Mouse (Mus musculus): ENCODE data around the gene Kidins220. TPM values are rescaled to one million over a fixed set of nuclear protein-coding genes. Genes with fewer than 3 reads are reported as not detected.

Gene Kidins220
- polyA plus RNA-seq, 1 experiment from 2014 or later, result 12.2 TPM

DNA sequence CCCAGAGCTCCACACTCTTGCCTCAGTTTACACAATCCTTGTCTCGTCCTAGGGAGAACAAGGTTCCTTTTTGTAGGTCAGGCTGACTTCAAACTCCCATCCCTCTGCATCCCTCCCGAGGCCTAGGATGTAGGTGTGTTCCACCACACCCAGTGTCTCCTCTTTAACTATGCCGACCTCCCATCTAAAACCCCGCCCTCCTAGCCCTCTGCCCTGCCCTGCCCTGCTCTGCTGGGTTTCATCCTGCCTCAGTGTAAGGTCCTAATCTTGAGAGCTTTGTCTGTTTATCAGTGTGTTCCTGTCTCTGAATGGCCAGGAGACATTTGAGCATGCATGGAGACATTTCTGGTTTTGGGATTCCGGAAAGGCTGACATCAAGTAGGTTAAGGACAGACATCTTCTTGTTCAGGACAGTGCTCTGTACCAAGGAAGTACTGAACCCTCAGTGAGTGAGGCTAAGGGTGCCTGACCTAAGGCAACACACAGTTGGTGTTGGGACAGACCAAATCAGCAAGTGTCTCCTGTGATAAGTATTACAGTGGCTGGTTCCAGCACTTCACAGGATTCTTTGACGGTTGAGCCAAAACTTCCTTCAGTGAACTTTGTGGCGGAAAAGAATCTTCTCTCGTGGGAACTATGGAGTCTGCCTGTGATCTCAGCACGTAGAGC is 32.0 kb upstream of the Kidins220 start:
- peak; percentile 96 for ATAC-seq
- H3K9ac ChIP-seq, result no peak overlapping the region

GRCm38 (mm10) chr12:24943427-24943826 is 31.3 kb upstream of the Kidins220 start:
- Histone ChIP-seq H3K4me2 (no peak overlapping the region), H3K27ac (peak overlapping the region; percentile 67), H3K36me3 (no peaks in the 10 kb centered on the region), H3K4me3 (no peak overlapping the region), H3K9me3 (replicated peaks) (no peaks in the 10 kb centered on the region), H3K4me1 (peaks cover 43% of the 10 kb centered on the region), H3K9ac (no peak overlapping the region), H3K27me3 (replicated peaks) (no peaks in the 10 kb centered on the region)
- ATAC-seq, result peak; percentile 52
- whole genome bisulfite sequencing (ENCODE audit: insufficient replicate concordance), result 74% methylated on average over 4 of the region's 4 CpGs

More for the DNA sequence above, 32.0 kb upstream of the Kidins220 start:
- Histone ChIP-seq H3K36me3 (no peaks in the 10 kb centered on the region), H3K4me3 (no peak overlapping the region), H3K9me3 (replicated peaks) (no peaks in the 10 kb centered on the region), H3K4me1 (peaks cover 43% of the 10 kb centered on the region), H3K4me2 (peak overlapping the region; percentile 36), H3K27me3 (replicated peaks) (no peaks in the 10 kb centered on the region), H3K27ac (peak overlapping the region; percentile 67)
- 51% methylated on average over 9 of the region's 9 CpGs for WGBS (ENCODE audit: insufficient replicate concordance)

DNA sequence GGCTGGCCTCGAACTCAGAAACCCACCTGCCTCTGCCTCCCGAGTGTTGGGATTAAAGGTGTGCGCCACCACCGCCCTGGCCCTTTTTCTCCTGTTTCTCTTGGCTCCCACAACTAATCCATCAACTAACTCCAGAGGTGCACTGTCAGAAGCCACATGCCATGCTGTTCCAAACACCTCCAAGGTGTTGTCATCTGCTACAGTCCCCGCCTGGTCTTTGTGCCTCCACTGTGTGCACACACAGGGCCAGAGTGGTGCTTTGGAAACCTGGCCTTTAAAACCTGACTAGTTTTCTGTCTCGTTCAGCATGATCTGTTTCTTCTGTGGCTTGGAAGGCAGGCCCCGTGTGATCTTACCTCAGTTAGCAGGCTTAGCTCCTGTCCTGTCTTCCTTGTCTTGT is 30.1 kb upstream of the Kidins220 start:
- H3K4me2 ChIP-seq, result no peak overlapping the region
- no peak for ATAC-seq
- H3K27me3 ChIP-seq (replicated peaks), result no peaks in the 10 kb centered on the region
- H3K27ac ChIP-seq, result no peak overlapping the region
- no peak overlapping the region for H3K9ac ChIP-seq
- H3K4me3 ChIP-seq, result no peak overlapping the region
- peaks cover 36% of the 10 kb centered on the region for H3K4me1 ChIP-seq
- no peaks in the 10 kb centered on the region for H3K9me3 ChIP-seq (replicated peaks)
- H3K36me3 ChIP-seq, result no peaks in the 10 kb centered on the region
- WGBS (ENCODE audit: insufficient replicate concordance), result 79% methylated on average over 7 of the region's 7 CpGs

DNA sequence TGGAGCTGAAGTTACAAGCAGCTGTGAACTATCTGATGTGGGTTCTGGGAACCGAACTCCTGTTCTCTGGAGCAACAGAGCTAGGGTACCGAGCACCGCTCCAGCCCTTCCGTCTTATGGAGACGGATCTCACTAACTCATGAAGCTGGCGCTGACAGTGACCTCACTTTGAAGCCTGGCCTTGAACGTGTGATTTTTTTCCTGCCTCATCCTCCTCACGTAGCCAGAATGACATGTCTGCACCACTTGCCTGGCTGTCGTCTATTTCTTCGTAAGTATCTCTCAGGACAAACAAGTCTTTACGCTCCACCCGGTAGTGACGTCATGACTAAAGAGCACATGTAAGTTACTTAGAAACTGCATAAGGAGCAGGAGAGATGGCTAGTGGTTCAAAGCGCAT is 27.7 kb upstream of the Kidins220 start:
- Histone ChIP-seq H3K4me3 (no peak overlapping the region), H3K4me2 (no peak overlapping the region), H3K4me1 (peaks cover 31% of the 10 kb centered on the region), H3K27me3 (replicated peaks) (no peaks in the 10 kb centered on the region), H3K36me3 (peaks cover 9% of the 10 kb centered on the region; the same call in 1 of the 2 replicates), H3K9ac (no peak overlapping the region), H3K27ac (no peak overlapping the region; the same call in 1 of the 2 replicates), H3K9me3 (replicated peaks) (no peaks in the 10 kb centered on the region)
- 82% methylated on average over 14 of the region's 14 CpGs for WGBS (ENCODE audit: insufficient replicate concordance)
- no peak for ATAC-seq

DNA sequence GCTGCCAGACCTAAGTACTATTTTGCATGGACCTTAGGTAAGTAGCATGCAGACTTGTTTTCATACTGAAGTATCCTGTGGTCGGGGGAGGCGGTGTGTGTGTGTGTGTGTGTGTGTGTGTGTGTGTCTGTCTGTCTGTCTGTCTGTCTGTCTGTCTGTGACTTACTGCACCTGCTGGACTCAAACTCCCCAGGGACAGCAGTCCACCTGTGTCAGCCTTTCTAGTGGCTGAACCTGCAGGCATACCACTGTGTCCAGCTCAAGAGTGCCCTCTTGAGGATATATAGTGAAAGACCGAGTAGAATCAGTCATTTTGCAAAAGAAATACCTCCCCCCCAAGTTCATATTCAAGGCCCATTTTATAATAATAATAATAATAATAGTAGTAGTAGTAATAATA is 26.4 kb upstream of the Kidins220 start:
- H3K36me3 ChIP-seq, result peaks cover 9% of the 10 kb centered on the region; the same call in 1 of the 2 replicates
- no peaks in the 10 kb centered on the region for H3K27me3 ChIP-seq (replicated peaks)
- no peak overlapping the region for H3K4me3 ChIP-seq
- no peak overlapping the region for H3K9ac ChIP-seq
- H3K4me1 ChIP-seq, result peaks cover 18% of the 10 kb centered on the region
- H3K4me2 ChIP-seq, result no peak overlapping the region
- no peaks in the 10 kb centered on the region for H3K9me3 ChIP-seq (replicated peaks)
- no peak overlapping the region for H3K27ac ChIP-seq
- 0 out of 2 replicates have a peak, but pooled peaks have one; percentile 38 for ATAC-seq
- 56% methylated on average over 3 of the region's 3 CpGs for WGBS (ENCODE audit: insufficient replicate concordance)

- Histone ChIP-seq H3K4me1 (0 out of 2 replicates have a peak, but pooled peaks cover 7% of the 10 kb centered on the region), H3K4me2 (no peak overlapping the region), H3K36me3 (peaks cover 9% of the 10 kb centered on the region; the same call in 1 of the 2 replicates), H3K27ac (no peak overlapping the region), H3K9me3 (replicated peaks) (no peaks in the 10 kb centered on the region), H3K4me3 (no peak overlapping the region), H3K9ac (no peak overlapping the region), H3K27me3 (replicated peaks) (no peaks in the 10 kb centered on the region)
- 78% methylated on average over 7 of the region's 7 CpGs for WGBS (ENCODE audit: insufficient replicate concordance)
- no peak for ATAC-seq
Measured at GRCm38 (mm10) chr12:24950376-24951046, 24.2 kb upstream of the Kidins220 start.

DNA sequence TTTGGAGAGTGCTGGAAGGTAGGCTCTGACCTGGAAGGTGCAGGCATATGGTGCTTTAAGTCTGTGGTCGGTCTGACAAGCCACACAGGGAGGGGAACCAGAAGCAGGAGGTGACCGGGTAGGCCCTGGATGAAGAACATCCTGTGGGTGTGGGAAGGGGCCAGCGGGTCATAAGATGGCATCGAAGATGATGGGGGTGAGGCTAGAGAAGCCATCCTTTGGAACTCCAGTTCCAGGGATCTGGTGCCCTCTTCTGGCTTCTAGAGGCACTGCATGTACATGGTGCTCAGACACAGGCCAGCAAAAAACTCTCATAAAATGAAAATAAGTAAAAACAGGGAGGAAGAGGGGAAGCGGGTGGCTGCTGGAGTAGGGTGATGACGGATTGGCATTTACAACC is 22.6 kb upstream of the Kidins220 start:
- Histone ChIP-seq H3K27me3 (replicated peaks) (no peaks in the 10 kb centered on the region), H3K9ac (no peak overlapping the region), H3K4me3 (no peak overlapping the region), H3K27ac (no peak overlapping the region), H3K36me3 (peaks cover 9% of the 10 kb centered on the region; the same call in 1 of the 2 replicates), H3K4me2 (no peak overlapping the region), H3K9me3 (replicated peaks) (no peaks in the 10 kb centered on the region), H3K4me1 (0 out of 2 replicates have a peak, but pooled peaks cover 7% of the 10 kb centered on the region)
- 36% methylated on average over 6 of the region's 6 CpGs for WGBS (ENCODE audit: insufficient replicate concordance)
- ATAC-seq, result 0 out of 2 replicates have a peak, but pooled peaks have one; percentile 25

GRCm38 (mm10) chr12:24955137-24955536 is 19.6 kb upstream of the Kidins220 start:
- WGBS (ENCODE audit: insufficient replicate concordance), result 62% methylated on average over 9 of the region's 9 CpGs
- ATAC-seq, result no peak

GRCm38 (mm10) chr12:24958526-24958925 is 16.2 kb upstream of the Kidins220 start:
- Histone ChIP-seq H3K27ac (no peak overlapping the region), H3K36me3 (no peaks in the 10 kb centered on the region), H3K4me3 (no peak overlapping the region), H3K9me3 (replicated peaks) (no peaks in the 10 kb centered on the region), H3K9ac (no peak overlapping the region), H3K4me1 (peaks cover 10% of the 10 kb centered on the region), H3K4me2 (no peak overlapping the region), H3K27me3 (replicated peaks) (no peaks in the 10 kb centered on the region)
- ATAC-seq, result no peak
- 74% methylated on average over 3 of the region's 3 CpGs for WGBS (ENCODE audit: insufficient replicate concordance)

More at GRCm38 (mm10) chr12:24955137-24955536, 19.6 kb upstream of the Kidins220 start:
- H3K4me1 ChIP-seq, result no peaks in the 10 kb centered on the region
- no peaks in the 10 kb centered on the region for H3K27me3 ChIP-seq (replicated peaks)
- H3K4me3 ChIP-seq, result no peak overlapping the region
- no peak overlapping the region for H3K27ac ChIP-seq
- H3K36me3 ChIP-seq, result peaks cover 9% of the 10 kb centered on the region; the same call in 1 of the 2 replicates
- no peaks in the 10 kb centered on the region for H3K9me3 ChIP-seq (replicated peaks)
- no peak overlapping the region for H3K9ac ChIP-seq
- no peak overlapping the region for H3K4me2 ChIP-seq

DNA sequence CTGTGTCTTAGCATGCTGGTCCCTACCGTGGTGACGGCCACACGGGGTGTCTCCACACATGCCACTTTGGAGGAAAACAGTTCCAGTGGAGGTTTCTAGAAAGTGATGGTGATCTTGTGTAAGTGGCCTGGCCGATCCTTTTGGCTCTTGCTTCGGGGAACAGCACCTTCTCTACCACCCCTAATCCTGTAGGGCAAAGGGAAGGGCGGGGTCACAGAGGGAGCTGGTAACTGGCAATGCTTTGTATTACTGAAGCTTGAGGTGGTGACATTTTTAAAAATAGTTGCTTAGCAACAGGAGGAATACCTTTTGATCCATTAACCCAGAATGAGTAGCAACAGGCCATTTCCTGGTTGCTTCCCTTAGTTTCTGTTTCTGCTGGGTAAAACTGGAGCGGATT is 12.9 kb upstream of the Kidins220 start:
- Histone ChIP-seq H3K9me3 (replicated peaks) (no peaks in the 10 kb centered on the region), H3K4me1 (peaks cover 14% of the 10 kb centered on the region), H3K9ac (no peak overlapping the region), H3K36me3 (no peaks in the 10 kb centered on the region), H3K4me2 (no peak overlapping the region), H3K27ac (no peak overlapping the region), H3K27me3 (replicated peaks) (no peaks in the 10 kb centered on the region), H3K4me3 (no peak overlapping the region)
- ATAC-seq, result no peak
- 81% methylated on average over 7 of the region's 7 CpGs for WGBS (ENCODE audit: insufficient replicate concordance)

GRCm38 (mm10) chr12:24962362-24962967 is 12.3 kb upstream of the Kidins220 start:
- ATAC-seq, result no peak
- H3K9me3 ChIP-seq (replicated peaks), result no peaks in the 10 kb centered on the region
- H3K27ac ChIP-seq, result no peak overlapping the region
- no peaks in the 10 kb centered on the region for H3K27me3 ChIP-seq (replicated peaks)
- no peak overlapping the region for H3K9ac ChIP-seq
- H3K4me1 ChIP-seq, result peaks cover 14% of the 10 kb centered on the region
- WGBS (ENCODE audit: insufficient replicate concordance), result 81% methylated on average over 11 of the region's 11 CpGs
- no peak overlapping the region for H3K4me3 ChIP-seq
- H3K36me3 ChIP-seq, result no peaks in the 10 kb centered on the region
- H3K4me2 ChIP-seq, result no peak overlapping the region
